Mouse (Mus musculus): Measurements from ENCODE around the gene Cpb2. TPM values are rescaled to one million over a fixed set of nuclear protein-coding genes. Genes with fewer than 3 reads are reported as not detected.

The Cpb2 gene
- polyA plus RNA-seq, 1 experiment from 2014 or later = not detected

DNA sequence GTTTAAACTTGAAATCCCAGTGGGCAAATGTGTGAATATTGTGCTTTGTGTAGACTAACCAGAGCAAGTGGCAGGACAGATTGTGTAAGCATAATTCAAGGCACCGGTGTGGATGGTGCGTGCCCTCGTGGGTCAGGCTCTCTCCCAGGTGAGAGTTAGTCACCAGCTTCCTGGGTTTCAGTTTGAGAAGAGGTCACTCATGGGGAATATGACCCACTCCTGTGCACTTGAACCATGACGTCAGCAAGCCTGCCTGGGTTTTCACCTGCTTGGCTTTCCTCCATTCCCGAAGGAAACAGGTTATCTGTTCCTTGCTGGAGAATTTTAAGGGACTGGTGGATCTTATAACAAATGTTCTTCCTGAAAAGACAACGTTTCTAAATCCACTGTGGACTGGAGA, 19.7 kb upstream of the Cpb2 start:
- no peak overlapping the region for H3K27ac ChIP-seq
- ATAC-seq (ENCODE audit: low FRiP score) = no peak
- no peaks in the 10 kb centered on the region for H3K9me3 ChIP-seq
- no peak overlapping the region for H3K9ac ChIP-seq
- H3K4me1 ChIP-seq (replicated peaks) = peaks cover 14% of the 10 kb centered on the region; the same call in 1 of the 2 replicates
- H3K36me3 ChIP-seq = no peaks in the 10 kb centered on the region
- H3K4me3 ChIP-seq = no peak overlapping the region
- H3K4me2 ChIP-seq = no peak overlapping the region
- 80% methylated on average over 6 of the region's 6 CpGs for WGBS
- no peaks in the 10 kb centered on the region for H3K27me3 ChIP-seq

GRCm38 (mm10) chr14:75227453-75228084, 14.5 kb upstream of the Cpb2 start:
- WGBS = 77% methylated on average over 6 of the region's 6 CpGs
- H3K4me3 ChIP-seq = no peak overlapping the region
- no peaks in the 10 kb centered on the region for H3K36me3 ChIP-seq
- no peak for ATAC-seq (ENCODE audit: low FRiP score)
- no peaks in the 10 kb centered on the region for H3K9me3 ChIP-seq
- H3K27me3 ChIP-seq = 0 out of 2 replicates have a peak, but pooled peaks cover 3% of the 10 kb centered on the region
- no peak overlapping the region for H3K4me2 ChIP-seq
- no peak overlapping the region for H3K9ac ChIP-seq
- H3K27ac ChIP-seq = no peak overlapping the region
- H3K4me1 ChIP-seq (replicated peaks) = 0 out of 2 replicates have a peak, but pooled peaks cover 4% of the 10 kb centered on the region

DNA sequence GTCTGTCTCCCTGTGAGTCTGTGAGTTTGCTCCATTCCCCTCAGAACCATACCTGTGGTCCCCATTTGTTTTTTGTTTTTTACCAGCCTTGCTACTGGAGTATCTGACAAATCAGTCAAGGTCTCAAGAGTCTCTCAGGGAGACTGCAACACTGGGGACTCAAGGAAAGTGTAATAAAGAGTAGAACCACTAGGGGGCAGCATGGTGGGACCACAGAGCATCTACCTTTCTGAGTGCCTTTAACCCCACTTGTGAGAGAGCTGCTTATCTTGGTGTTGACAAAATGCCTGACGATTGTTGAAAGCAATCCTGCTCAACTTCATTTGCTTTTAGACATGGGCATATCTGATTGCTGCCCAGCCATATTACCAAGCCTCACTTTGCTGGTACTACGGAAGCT, 12.3 kb upstream of the Cpb2 start:
- WGBS = 74% methylated on average over 2 of the region's 2 CpGs
- Histone ChIP-seq H3K36me3 (no peaks in the 10 kb centered on the region), H3K9me3 (no peaks in the 10 kb centered on the region), H3K4me2 (no peak overlapping the region), H3K4me3 (no peak overlapping the region), H3K4me1 (replicated peaks) (0 out of 2 replicates have a peak, but pooled peaks cover 4% of the 10 kb centered on the region), H3K27ac (no peak overlapping the region), H3K27me3 (peaks cover 3% of the 10 kb centered on the region; the same call in 1 of the 2 replicates), H3K9ac (no peak overlapping the region)
- no peak for ATAC-seq (ENCODE audit: low FRiP score)

- no peak overlapping the region for H3K9ac ChIP-seq
- H3K9me3 ChIP-seq = no peaks in the 10 kb centered on the region
- WGBS = 91% methylated on average over 5 of the region's 5 CpGs
- H3K4me1 ChIP-seq (replicated peaks) = peaks cover 15% of the 10 kb centered on the region
- no peaks in the 10 kb centered on the region for H3K36me3 ChIP-seq
- no peak for ATAC-seq (ENCODE audit: low FRiP score)
- no peak overlapping the region for H3K4me2 ChIP-seq
- peaks cover 3% of the 10 kb centered on the region; the same call in 1 of the 2 replicates for H3K27me3 ChIP-seq
- no peak overlapping the region for H3K27ac ChIP-seq
- H3K4me3 ChIP-seq = no peak overlapping the region
Measured at GRCm38 (mm10) chr14:75233070-75233469, 9.0 kb upstream of the Cpb2 start.

- peak; percentile 54 for ATAC-seq (ENCODE audit: low FRiP score)
- WGBS = 65% methylated on average over 8 of the region's 8 CpGs
- H3K9ac ChIP-seq = no peak overlapping the region
- peaks cover 3% of the 10 kb centered on the region; the same call in 1 of the 2 replicates for H3K27me3 ChIP-seq
- no peak overlapping the region for H3K4me3 ChIP-seq
- peaks cover 15% of the 10 kb centered on the region for H3K4me1 ChIP-seq (replicated peaks)
- H3K27ac ChIP-seq = peak overlapping the region; percentile 70
- H3K4me2 ChIP-seq = peak overlapping the region; percentile 34
- H3K9me3 ChIP-seq = no peaks in the 10 kb centered on the region
- no peaks in the 10 kb centered on the region for H3K36me3 ChIP-seq
Measured at GRCm38 (mm10) chr14:75235552-75235951, 6.5 kb upstream of the Cpb2 start.

DNA sequence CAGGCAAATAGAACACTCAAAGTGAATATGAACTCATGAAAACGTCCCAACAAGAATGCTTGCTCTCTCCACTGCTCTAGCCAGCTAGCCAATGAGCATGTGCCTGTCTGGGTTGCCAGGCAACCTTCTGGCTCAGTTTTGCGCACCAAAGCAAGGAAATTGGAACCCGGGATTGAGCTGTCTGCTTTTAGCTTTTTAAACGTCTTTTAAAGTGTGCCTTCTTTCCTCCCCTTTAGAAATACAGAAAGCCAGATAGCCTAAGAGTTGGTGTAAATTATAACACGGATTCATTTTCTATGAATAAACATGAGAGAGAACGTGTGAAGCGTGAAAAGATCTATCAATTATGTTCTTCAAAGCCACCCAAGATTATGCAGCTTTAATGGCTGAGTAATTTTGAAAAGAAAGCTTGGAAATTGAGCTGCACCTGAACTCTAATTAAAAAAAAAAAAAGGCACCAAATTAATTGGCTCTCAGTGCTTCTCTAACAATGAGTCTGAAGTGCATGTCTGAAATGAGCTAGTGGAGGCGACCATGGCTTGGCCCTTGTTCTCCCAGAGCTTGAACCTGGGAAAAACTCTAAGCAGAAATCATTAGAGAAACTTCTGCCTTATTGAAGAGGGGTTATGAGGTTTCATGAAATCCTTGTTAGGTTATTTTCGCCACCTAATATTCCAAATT, 6.0 kb upstream of the Cpb2 start:
- WGBS = 22% methylated on average over 9 of the region's 9 CpGs

DNA sequence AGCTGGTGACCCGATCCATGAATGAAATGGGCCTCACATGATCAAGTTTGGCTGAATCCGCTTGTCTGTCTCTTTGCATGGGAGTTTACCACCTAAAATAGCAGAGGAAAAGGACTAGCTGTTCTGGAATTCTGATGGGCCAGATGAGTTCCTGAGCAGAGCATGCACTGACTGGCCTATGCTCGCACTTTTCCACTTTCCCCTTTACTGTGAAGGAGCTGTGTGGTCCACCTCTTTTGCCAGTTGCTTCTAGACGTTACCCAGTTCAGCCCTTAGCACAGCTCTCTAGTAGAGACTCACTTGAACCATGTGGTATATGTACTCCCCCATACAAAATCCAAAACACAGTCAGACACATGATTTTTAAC, 5.5 kb upstream of the Cpb2 start:
- Histone ChIP-seq H3K27me3 (no peaks in the 10 kb centered on the region; the same call in 1 of the 2 replicates), H3K27ac (peak overlapping the region; percentile 70; the same call in 1 of the 2 replicates), H3K9ac (no peak overlapping the region), H3K4me2 (no peak overlapping the region), H3K36me3 (no peaks in the 10 kb centered on the region), H3K4me3 (no peak overlapping the region), H3K9me3 (no peaks in the 10 kb centered on the region), H3K4me1 (replicated peaks) (peaks cover 15% of the 10 kb centered on the region)
- 68% methylated on average over 4 of the region's 4 CpGs for WGBS
- 0 out of 2 replicates have a peak, but pooled peaks have one; percentile 22 for ATAC-seq (ENCODE audit: low FRiP score)

More for the DNA sequence above, 6.0 kb upstream of the Cpb2 start:
- Histone ChIP-seq H3K4me1 (replicated peaks) (peaks cover 15% of the 10 kb centered on the region), H3K36me3 (no peaks in the 10 kb centered on the region), H3K9me3 (no peaks in the 10 kb centered on the region), H3K4me2 (peak overlapping the region; percentile 34), H3K9ac (no peak overlapping the region), H3K4me3 (no peak overlapping the region), H3K27ac (peak overlapping the region; percentile 70), H3K27me3 (peaks cover 2% of the 10 kb centered on the region; the same call in 1 of the 2 replicates)
- peak; percentile 89 for ATAC-seq (ENCODE audit: low FRiP score)

DNA sequence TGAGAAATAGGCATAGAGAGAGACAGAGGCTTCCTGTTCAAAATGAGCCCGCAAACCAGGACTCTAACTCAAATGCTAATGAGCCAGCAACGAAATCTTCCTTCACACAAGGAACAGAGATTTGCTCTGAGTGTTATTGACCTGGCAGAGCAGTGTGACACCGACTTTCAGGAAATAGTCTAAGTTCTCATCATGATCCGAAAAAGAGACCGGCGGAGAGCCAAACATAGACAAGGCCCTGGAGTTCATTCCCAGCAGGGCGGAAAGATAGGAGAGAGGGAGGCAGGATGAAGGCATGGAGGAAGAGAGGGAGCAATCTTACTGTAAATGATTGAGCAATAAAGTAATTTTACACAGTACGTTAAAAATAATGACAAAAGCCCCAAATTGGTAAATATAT, 5.0 kb upstream of the Cpb2 start:
- no peak overlapping the region for H3K4me3 ChIP-seq
- no peaks in the 10 kb centered on the region; the same call in 1 of the 2 replicates for H3K27me3 ChIP-seq
- H3K27ac ChIP-seq = no peak overlapping the region
- no peak overlapping the region for H3K4me2 ChIP-seq
- WGBS = 76% methylated on average over 8 of the region's 8 CpGs
- no peaks in the 10 kb centered on the region for H3K9me3 ChIP-seq
- H3K36me3 ChIP-seq = no peaks in the 10 kb centered on the region
- peaks cover 15% of the 10 kb centered on the region for H3K4me1 ChIP-seq (replicated peaks)
- no peak for ATAC-seq (ENCODE audit: low FRiP score)
- no peak overlapping the region for H3K9ac ChIP-seq

GRCm38 (mm10) chr14:75238054-75238692, 3.9 kb upstream of the Cpb2 start:
- no peak overlapping the region for H3K9ac ChIP-seq
- H3K27ac ChIP-seq = no peak overlapping the region
- peaks cover 15% of the 10 kb centered on the region for H3K4me1 ChIP-seq (replicated peaks)
- no peaks in the 10 kb centered on the region for H3K9me3 ChIP-seq
- WGBS = 92% methylated on average over 6 of the region's 6 CpGs
- H3K27me3 ChIP-seq = no peaks in the 10 kb centered on the region; the same call in 1 of the 2 replicates
- ATAC-seq (ENCODE audit: low FRiP score) = no peak
- no peak overlapping the region for H3K4me2 ChIP-seq
- no peak overlapping the region for H3K4me3 ChIP-seq
- H3K36me3 ChIP-seq = no peaks in the 10 kb centered on the region

GRCm38 (mm10) chr14:75246024-75247000, 4.2 kb downstream of the Cpb2 start:
- H3K27ac ChIP-seq = no peak overlapping the region
- no peaks in the 10 kb centered on the region for H3K9me3 ChIP-seq
- H3K4me2 ChIP-seq = no peak overlapping the region
- no peak overlapping the region for H3K4me3 ChIP-seq
- H3K36me3 ChIP-seq = no peaks in the 10 kb centered on the region
- 86% methylated on average over 11 of the region's 11 CpGs for WGBS
- H3K4me1 ChIP-seq (replicated peaks) = no peaks in the 10 kb centered on the region
- no peak overlapping the region for H3K9ac ChIP-seq
- no peak for ATAC-seq (ENCODE audit: low FRiP score)
- H3K27me3 ChIP-seq = no peaks in the 10 kb centered on the region

DNA sequence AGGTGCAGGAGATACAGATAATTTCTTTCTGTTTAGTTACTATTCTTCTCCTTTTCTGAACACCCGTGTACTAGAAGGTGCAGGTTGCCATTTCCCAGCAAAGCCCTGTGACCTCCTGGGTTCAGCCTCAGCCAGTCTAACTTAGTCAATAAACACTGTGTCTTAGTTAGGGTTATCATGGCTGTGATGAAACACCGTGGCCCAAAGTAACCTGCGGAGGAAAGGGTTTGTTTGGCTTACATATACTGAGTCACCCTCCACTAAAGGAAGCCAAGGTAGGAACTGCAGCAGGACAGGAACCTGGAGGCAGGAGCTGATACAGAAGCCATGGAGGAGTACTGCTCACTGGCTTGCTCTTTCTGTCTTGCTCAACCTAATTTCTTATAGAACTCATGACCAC, 8.3 kb downstream of the Cpb2 start:
- no peaks in the 10 kb centered on the region for H3K27me3 ChIP-seq
- H3K4me2 ChIP-seq = no peak overlapping the region
- no peak overlapping the region for H3K4me3 ChIP-seq
- no peaks in the 10 kb centered on the region for H3K4me1 ChIP-seq (replicated peaks)
- WGBS = 89% methylated on average over 3 of the region's 3 CpGs
- ATAC-seq (ENCODE audit: low FRiP score) = no peak
- no peak overlapping the region for H3K9ac ChIP-seq
- H3K27ac ChIP-seq = no peak overlapping the region
- no peaks in the 10 kb centered on the region for H3K36me3 ChIP-seq
- H3K9me3 ChIP-seq = no peaks in the 10 kb centered on the region
